Mouse (Mus musculus) 3T3-L1 (cell line): ENCODE results near the gene Vav2.
A peak's percentile ranks its signal among the peaks of the same experiment; 100 is the strongest.

Experiments used
- DNase-seq: peaks from one replicate; pipeline ENCODE4 v3.0.0-alpha.2; 2015; ENCODE audit warnings: low read depth, low spot score

Gene Vav2

GRCm38 (mm10) chr2:27410518-27411140, 16.2 kb downstream of the Vav2 start:
- DNase-seq, result no peak

DNA sequence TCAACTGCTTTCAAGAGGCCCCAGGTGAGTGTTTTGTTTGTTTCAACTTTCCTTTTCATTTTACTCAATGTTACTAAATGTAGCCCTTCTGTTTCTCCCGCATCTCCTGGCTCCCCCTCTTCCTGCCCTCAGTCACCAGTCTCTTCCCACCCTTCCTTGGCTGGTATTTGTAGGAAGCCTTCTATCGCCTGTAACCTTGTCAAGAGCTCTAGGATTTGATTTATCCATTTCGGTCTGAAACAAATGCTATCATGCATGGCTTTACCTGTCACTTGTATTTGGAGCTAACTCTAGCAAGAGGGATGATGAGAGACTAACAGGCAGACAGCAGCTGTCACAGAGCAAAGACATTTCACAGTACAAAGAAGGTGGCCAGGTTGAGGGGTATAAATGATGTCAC, 18.6 kb downstream of the Vav2 start:
- no peak for DNase-seq

DNA sequence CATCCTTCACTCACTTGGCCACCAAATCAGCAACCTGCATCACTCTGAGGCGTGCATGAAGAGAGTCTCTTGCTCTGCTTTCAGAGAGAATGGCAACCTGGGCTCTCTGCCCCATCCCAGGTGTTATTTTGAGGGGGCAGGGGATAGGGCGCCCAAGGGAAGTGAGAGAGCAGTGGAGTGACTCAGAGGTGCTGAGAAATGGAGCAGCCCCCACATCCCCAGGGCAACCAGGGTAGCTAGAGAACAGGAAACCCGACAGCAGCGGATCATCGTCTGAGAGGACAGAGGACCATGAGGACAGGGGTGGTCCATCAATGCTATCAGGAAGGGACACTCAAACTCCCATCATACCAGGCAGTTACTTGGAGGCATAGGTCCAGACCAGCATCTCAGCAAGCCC, 19.9 kb downstream of the Vav2 start:
- no peak for DNase-seq

- DNase-seq, result no peak
Measured at GRCm38 (mm10) chr2:27405094-27405884, 21.5 kb downstream of the Vav2 start.

GRCm38 (mm10) chr2:27404375-27405093, 22.3 kb downstream of the Vav2 start:
- DNase-seq, result no peak

DNA sequence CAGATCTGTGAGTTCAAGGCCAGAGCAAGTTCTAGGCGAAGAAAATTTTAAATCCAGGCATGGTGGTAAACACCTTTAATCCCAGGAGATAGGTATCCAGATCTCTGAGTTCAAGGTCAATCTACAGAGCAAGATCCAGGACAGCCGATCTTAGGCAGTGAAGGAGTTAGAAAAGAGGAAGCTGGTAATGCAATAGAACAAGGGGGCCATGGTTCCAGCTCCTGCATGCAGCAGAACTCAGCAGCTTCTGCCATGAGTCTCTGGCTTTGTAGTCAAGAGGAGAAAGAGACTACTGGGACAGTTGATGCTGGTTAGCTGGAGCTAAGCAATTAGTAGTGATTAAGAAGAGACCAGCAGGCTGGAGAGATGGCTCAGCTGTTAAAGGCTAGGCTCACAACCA, 25.3 kb downstream of the Vav2 start:
- no peak for DNase-seq

DNA sequence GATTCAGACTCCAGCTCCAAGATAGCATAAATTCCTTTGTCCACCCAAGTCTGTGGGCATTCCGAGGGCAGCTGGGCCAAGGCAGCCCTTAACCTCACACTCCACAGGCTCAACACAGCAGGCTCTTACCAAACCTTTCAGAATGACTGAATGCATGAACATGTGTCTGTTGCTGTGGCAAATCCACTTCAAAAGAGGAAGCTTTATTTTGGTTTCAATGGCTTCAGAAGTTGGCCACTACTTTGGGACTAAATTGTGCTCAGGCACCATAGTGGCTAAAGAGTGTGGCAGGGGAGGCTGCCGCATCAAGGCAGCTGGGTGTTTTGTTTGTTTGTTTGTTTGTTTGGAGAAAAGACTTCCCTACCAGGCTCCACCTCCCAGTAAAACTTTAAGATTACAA, 26.8 kb downstream of the Vav2 start:
- DNase-seq, result no peak

DNA sequence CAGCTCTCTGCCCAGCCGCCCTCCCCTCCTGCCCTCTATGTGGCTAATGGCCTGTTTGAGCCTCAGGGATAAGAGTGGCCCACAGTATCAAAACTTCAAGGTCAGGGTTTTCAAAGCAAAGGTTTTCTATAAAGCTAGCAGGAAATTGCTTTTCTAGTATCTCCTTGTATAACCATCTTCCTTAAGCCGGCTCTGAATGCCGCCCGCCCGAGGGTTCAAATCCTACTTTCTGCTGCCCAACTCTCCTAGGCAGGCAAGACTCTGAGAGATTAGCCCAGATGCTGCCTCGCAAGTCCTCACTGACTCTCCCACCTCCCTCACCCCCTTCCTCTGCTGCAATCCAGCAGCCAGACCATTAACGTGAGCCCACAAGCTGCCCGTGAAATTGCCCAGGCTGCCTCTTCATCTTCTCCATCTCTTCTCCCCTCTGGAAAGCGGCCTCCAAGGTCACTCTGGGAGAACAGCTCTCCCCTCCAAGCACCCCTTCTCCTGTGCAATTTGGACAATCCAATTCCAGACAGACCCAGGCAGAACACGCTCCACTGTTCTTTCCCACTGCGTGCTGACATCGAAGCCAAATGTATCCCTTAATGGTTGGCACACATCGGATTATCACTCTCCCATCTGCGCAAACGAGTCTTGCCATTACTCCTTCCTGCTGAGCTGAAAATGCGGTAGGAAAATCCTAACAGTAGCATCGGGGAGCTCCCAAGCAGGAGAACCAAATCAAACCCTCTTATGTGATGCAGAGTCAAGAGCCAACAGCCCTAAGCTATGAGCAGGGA, 30.0 kb downstream of the Vav2 start:
- DNase-seq, result no peak

DNA sequence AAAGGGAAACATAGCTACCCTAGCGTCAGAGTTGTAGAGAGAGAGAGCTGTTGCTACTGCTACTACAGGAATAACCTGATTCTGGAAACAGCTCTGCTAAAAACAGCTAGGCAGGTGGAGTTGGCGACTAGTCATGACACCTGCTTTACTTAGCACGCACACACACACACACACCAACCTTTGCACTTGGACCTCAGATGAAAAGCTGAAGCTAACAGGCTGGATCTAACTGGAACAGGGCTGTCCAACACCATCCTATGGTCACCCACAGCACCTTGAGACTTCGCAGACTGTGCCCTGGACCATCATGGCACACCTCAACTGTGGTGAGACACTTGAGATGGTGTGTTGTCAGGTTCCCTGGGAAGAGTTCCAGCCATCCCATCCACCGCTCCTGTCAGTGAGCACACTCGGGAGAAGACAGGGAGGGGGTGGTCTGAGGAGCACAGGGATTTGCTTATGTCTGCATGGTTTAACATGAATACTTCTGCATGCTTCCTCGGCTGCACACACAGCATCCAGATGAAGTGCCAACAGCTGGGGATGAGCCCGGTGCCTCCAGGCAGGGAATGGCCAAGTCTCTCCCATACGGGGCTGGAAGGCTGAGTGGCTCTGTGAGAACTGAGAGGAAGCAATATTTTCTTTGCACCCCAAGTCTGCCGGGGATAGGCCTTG, 32.5 kb downstream of the Vav2 start:
- no peak for DNase-seq

GRCm38 (mm10) chr2:27392278-27392677, 34.6 kb downstream of the Vav2 start:
- DNase-seq, result peak; percentile 73

- no peak for DNase-seq
Measured at GRCm38 (mm10) chr2:27390775-27391174, 36.1 kb downstream of the Vav2 start.

- no peak for DNase-seq
Measured at GRCm38 (mm10) chr2:27390325-27390724, 36.5 kb downstream of the Vav2 start.

- DNase-seq, result no peak
Measured at GRCm38 (mm10) chr2:27389272-27390162, 37.3 kb downstream of the Vav2 start.

DNA sequence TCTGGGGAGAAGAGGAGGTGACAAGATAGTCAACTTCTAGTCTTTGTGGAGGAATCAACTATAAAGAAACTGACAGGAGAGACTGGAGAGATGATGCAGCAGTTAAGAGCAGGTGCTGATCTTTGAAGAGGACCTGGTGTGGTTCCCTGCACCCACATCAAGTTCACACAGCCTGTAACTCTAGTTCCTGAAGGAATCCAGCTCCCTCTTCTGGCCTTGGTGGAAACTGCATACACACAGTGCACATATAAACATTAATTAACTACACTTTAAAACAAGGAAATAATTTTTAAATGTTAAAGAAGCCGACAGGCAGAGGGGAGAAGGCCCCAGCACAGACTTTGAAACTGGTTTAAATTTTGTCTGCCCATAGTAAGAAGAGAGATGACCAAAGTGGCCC, 39.6 kb downstream of the Vav2 start:
- no peak for DNase-seq

- peak; percentile 62 for DNase-seq
Measured at GRCm38 (mm10) chr2:27381698-27382097, 45.1 kb downstream of the Vav2 start.

DNA sequence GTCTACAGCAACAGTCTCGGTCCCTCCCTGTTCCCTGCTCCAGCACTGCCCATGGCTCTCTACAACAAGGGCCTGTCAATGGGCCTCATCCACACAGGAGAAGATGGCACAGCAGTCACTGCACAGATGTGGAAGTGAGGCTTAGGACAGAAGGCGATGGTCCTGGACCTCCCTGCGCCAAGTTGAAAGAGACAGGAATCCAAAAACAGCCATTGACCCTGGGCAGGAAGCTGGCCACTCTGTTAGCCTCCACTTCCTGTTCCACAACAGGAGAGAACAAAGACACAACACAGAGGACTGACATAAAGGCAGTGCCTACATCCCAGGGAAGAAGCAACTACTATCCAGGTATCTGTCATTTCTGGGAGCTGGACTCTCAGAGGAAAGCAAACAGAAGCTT, 45.6 kb downstream of the Vav2 start:
- DNase-seq, result peak; percentile 12

- DNase-seq, result no peak
Measured at GRCm38 (mm10) chr2:27377876-27378275, 49.0 kb downstream of the Vav2 start.

GRCm38 (mm10) chr2:27377164-27377563, 49.7 kb downstream of the Vav2 start:
- no peak for DNase-seq

- DNase-seq, result no peak
Measured at GRCm38 (mm10) chr2:27375141-27375540, 51.7 kb downstream of the Vav2 start.

GRCm38 (mm10) chr2:27373349-27373748, 53.5 kb downstream of the Vav2 start:
- no peak for DNase-seq
